Mouse (Mus musculus): ENCODE measurements around the gene Hmga2. TPM values are rescaled to one million over a fixed set of nuclear protein-coding genes. Genes with fewer than 3 reads are reported as not detected.

The Hmga2 gene
- total RNA-seq, 1 experiment: 21.6 TPM

GRCm38 (mm10) chr10:120384040-120384439 is 92.2 kb downstream of the Hmga2 start:
- Histone ChIP-seq H3K4me3 (ENCODE audit: insufficient read depth in 1 of 2, low read depth in 1 of 2, low read length in 2 of 2, poor library complexity in 1 of 2, severe bottlenecking in 1 of 2) (no peak overlapping the region), H3K27ac (ENCODE audit: insufficient read depth, low read depth, low read length, poor library complexity, severe bottlenecking) (no peak overlapping the region), H3K9ac (ENCODE audit: insufficient read depth, low read depth, low read length, poor library complexity, severe bottlenecking) (no peak overlapping the region), H3K4me1 (ENCODE audit: control insufficient read depth in 2 of 2, insufficient read depth in 2 of 2, low read length in 2 of 2, poor library complexity in 1 of 2) (0 out of 4 replicates have a peak, but pooled peaks cover 0 to 5% of the 10 kb centered on the region in 2 experiments), H3K36me3 (ENCODE audit: control insufficient read depth, insufficient read depth, low read length, poor library complexity, severe bottlenecking) (no peaks in the 10 kb centered on the region), H3K9me3 (ENCODE audit: control insufficient read depth, insufficient read depth, low read depth, low read length) (no peaks in the 10 kb centered on the region)
- no peak for TF ChIP-seq ZNF384 (IDR thresholded peaks at IDR 0.05; ENCODE audit: low read depth, low read length)
- TF ChIP-seq CHD2 (IDR thresholded peaks at IDR 0.05; ENCODE audit: low read depth, low read length): no peak
- TF ChIP-seq MAFK (IDR thresholded peaks at IDR 0.05; ENCODE audit: insufficient read depth, low read depth, low read length): no peak
- TF ChIP-seq ZC3H11A (IDR thresholded peaks at IDR 0.05; ENCODE audit: borderline replicate concordance, low read depth, low read length): no peak
- in situ Hi-C loops (cut with MboI; ENCODE audit: low sequenced_read_pairs in 2 of 2, unreplicated experiment in 2 of 2): no loop called here
- DNase-seq (ENCODE audit: low read depth, low spot score): no peak

DNA sequence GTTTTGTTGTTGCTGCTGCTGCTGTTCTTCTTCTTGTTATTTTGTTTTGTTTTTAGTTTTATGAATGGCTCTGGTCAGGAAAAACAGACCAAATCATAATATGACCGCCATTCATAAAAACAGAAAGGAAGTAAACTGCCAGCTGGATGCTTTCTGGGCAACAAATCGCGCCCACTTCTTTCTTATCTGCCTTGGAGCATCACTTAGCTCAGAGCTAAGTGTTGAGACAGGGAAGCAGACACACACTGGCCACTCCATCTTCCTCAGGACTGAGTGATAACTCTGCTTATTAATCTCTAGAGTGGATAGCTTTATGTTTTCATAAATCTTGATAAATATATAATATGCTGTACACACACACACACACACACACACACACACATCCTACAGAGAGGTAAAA is 98.5 kb downstream of the Hmga2 start:
- Histone ChIP-seq H3K9me3 (ENCODE audit: control insufficient read depth, insufficient read depth, low read depth, low read length) (no peaks in the 10 kb centered on the region), H3K4me3 (ENCODE audit: insufficient read depth in 1 of 2, low read depth in 1 of 2, low read length in 2 of 2, poor library complexity in 1 of 2, severe bottlenecking in 1 of 2) (no peak overlapping the region), H3K36me3 (ENCODE audit: control insufficient read depth, insufficient read depth, low read length, poor library complexity, severe bottlenecking) (no peaks in the 10 kb centered on the region), H3K27ac (ENCODE audit: insufficient read depth, low read depth, low read length, poor library complexity, severe bottlenecking) (no peak overlapping the region), H3K4me1 (ENCODE audit: control insufficient read depth in 2 of 2, insufficient read depth in 2 of 2, low read length in 2 of 2, poor library complexity in 1 of 2) (peaks cover 0 to 5% of the 10 kb centered on the region in 2 experiments; a peak in 1 of 4 replicates), H3K9ac (ENCODE audit: insufficient read depth, low read depth, low read length, poor library complexity, severe bottlenecking) (no peak overlapping the region)
- TF ChIP-seq CHD2 (IDR thresholded peaks at IDR 0.05; ENCODE audit: low read depth, low read length) (no peak), MAFK (IDR thresholded peaks at IDR 0.05; ENCODE audit: insufficient read depth, low read depth, low read length) (no peak), ZC3H11A (IDR thresholded peaks at IDR 0.05; ENCODE audit: borderline replicate concordance, low read depth, low read length) (no peak), ZNF384 (IDR thresholded peaks at IDR 0.05; ENCODE audit: low read depth, low read length) (no peak), HCFC1 (IDR thresholded peaks at IDR 0.05; ENCODE audit: borderline replicate concordance, insufficient read depth, low read length) (no peak)
- no peak for DNase-seq (ENCODE audit: low read depth, low spot score)
- in situ Hi-C loops (cut with MboI; ENCODE audit: low sequenced_read_pairs in 2 of 2, unreplicated experiment in 2 of 2): no loop called here

GRCm38 (mm10) chr10:120377327-120377752 is 98.9 kb downstream of the Hmga2 start:
- H3K4me3 ChIP-seq (ENCODE audit: insufficient read depth in 1 of 2, low read depth in 1 of 2, low read length in 2 of 2, poor library complexity in 1 of 2, severe bottlenecking in 1 of 2): no peak overlapping the region
- H3K9me3 ChIP-seq (ENCODE audit: control insufficient read depth, insufficient read depth, low read depth, low read length): no peaks in the 10 kb centered on the region
- TF ChIP-seq HCFC1 (IDR thresholded peaks at IDR 0.05; ENCODE audit: borderline replicate concordance, insufficient read depth, low read length) (no peak), CHD2 (IDR thresholded peaks at IDR 0.05; ENCODE audit: low read depth, low read length) (no peak), ZNF384 (IDR thresholded peaks at IDR 0.05; ENCODE audit: low read depth, low read length) (no peak), ZC3H11A (IDR thresholded peaks at IDR 0.05; ENCODE audit: borderline replicate concordance, low read depth, low read length) (no peak), MAFK (IDR thresholded peaks at IDR 0.05; ENCODE audit: insufficient read depth, low read depth, low read length) (no peak)
- no peaks in the 10 kb centered on the region for H3K36me3 ChIP-seq (ENCODE audit: control insufficient read depth, insufficient read depth, low read length, poor library complexity, severe bottlenecking)
- no peak overlapping the region for H3K9ac ChIP-seq (ENCODE audit: insufficient read depth, low read depth, low read length, poor library complexity, severe bottlenecking)
- in situ Hi-C loops (cut with MboI; ENCODE audit: low sequenced_read_pairs in 2 of 2, unreplicated experiment in 2 of 2): no loop called here
- DNase-seq (ENCODE audit: low read depth, low spot score): no peak
- H3K27ac ChIP-seq (ENCODE audit: insufficient read depth, low read depth, low read length, poor library complexity, severe bottlenecking): no peak overlapping the region
- H3K4me1 ChIP-seq (ENCODE audit: control insufficient read depth in 2 of 2, insufficient read depth in 2 of 2, low read length in 2 of 2, poor library complexity in 1 of 2): peaks cover 0 to 5% of the 10 kb centered on the region in 2 experiments; a peak in 1 of 4 replicates

DNA sequence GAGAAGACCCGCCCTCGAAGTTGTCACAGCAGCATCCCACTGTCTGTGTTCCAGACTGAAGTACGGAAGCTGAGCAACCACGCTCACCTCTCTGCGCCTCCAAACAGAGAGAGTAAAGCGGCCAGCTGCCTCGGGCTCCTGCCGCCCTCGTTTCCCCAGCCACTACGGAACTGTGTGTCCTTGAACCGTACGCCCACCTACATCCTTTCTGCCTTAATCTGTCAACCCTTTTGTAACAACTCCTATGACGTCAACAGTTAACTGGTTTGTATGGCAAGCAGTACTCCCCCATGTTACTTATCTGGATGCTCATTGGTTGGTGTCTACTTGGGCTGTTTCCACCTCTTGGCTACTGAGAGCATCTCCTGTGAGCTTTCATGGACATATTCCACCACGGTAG is 100.8 kb downstream of the Hmga2 start:
- Histone ChIP-seq H3K27ac (ENCODE audit: insufficient read depth, low read depth, low read length, poor library complexity, severe bottlenecking) (no peak overlapping the region), H3K4me1 (ENCODE audit: control insufficient read depth in 2 of 2, insufficient read depth in 2 of 2, low read length in 2 of 2, poor library complexity in 1 of 2) (peaks cover 0 to 5% of the 10 kb centered on the region in 2 experiments; a peak in 1 of 4 replicates), H3K4me3 (ENCODE audit: insufficient read depth in 1 of 2, low read depth in 1 of 2, low read length in 2 of 2, poor library complexity in 1 of 2, severe bottlenecking in 1 of 2) (no peak overlapping the region), H3K9me3 (ENCODE audit: control insufficient read depth, insufficient read depth, low read depth, low read length) (no peaks in the 10 kb centered on the region), H3K36me3 (ENCODE audit: control insufficient read depth, insufficient read depth, low read length, poor library complexity, severe bottlenecking) (no peaks in the 10 kb centered on the region), H3K9ac (ENCODE audit: insufficient read depth, low read depth, low read length, poor library complexity, severe bottlenecking) (no peak overlapping the region)
- no peak for DNase-seq (ENCODE audit: low read depth, low spot score)
- in situ Hi-C loops (cut with MboI; ENCODE audit: low sequenced_read_pairs in 2 of 2, unreplicated experiment in 2 of 2): no loop called here
- TF ChIP-seq CHD2 (IDR thresholded peaks at IDR 0.05; ENCODE audit: low read depth, low read length) (no peak), MAFK (IDR thresholded peaks at IDR 0.05; ENCODE audit: insufficient read depth, low read depth, low read length) (no peak), ZC3H11A (IDR thresholded peaks at IDR 0.05; ENCODE audit: borderline replicate concordance, low read depth, low read length) (no peak), HCFC1 (IDR thresholded peaks at IDR 0.05; ENCODE audit: borderline replicate concordance, insufficient read depth, low read length) (no peak), ZNF384 (IDR thresholded peaks at IDR 0.05; ENCODE audit: low read depth, low read length) (no peak)

GRCm38 (mm10) chr10:120371215-120371614 is 105.1 kb downstream of the Hmga2 start:
- TF ChIP-seq CHD2 (IDR thresholded peaks at IDR 0.05; ENCODE audit: low read depth, low read length): no peak
- TF ChIP-seq HCFC1 (IDR thresholded peaks at IDR 0.05; ENCODE audit: borderline replicate concordance, insufficient read depth, low read length): no peak
- no peak for TF ChIP-seq MAFK (IDR thresholded peaks at IDR 0.05; ENCODE audit: insufficient read depth, low read depth, low read length)
- no peak overlapping the region for H3K9ac ChIP-seq (ENCODE audit: insufficient read depth, low read depth, low read length, poor library complexity, severe bottlenecking)
- no peak overlapping the region for H3K4me3 ChIP-seq (ENCODE audit: insufficient read depth in 1 of 2, low read depth in 1 of 2, low read length in 2 of 2, poor library complexity in 1 of 2, severe bottlenecking in 1 of 2)
- peaks cover 0 to 3% of the 10 kb centered on the region in 2 experiments; a peak in 1 of 4 replicates for H3K4me1 ChIP-seq (ENCODE audit: control insufficient read depth in 2 of 2, insufficient read depth in 2 of 2, low read length in 2 of 2, poor library complexity in 1 of 2)
- no peaks in the 10 kb centered on the region for H3K9me3 ChIP-seq (ENCODE audit: control insufficient read depth, insufficient read depth, low read depth, low read length)
- in situ Hi-C loops (cut with MboI; ENCODE audit: low sequenced_read_pairs in 2 of 2, unreplicated experiment in 2 of 2): no loop called here
- no peak overlapping the region for H3K27ac ChIP-seq (ENCODE audit: insufficient read depth, low read depth, low read length, poor library complexity, severe bottlenecking)
- H3K36me3 ChIP-seq (ENCODE audit: control insufficient read depth, insufficient read depth, low read length, poor library complexity, severe bottlenecking): no peaks in the 10 kb centered on the region
- DNase-seq (ENCODE audit: low read depth, low spot score): no peak

All from ES-E14 (cell line).